Mouse (Mus musculus): Measurements from ENCODE around the gene Iqgap1. TPM values are rescaled to one million over a fixed set of nuclear protein-coding genes. Genes with fewer than 3 reads are reported as not detected.

The Iqgap1 gene
- 40.2 and 52.3 TPM in 2 replicates for polyA plus RNA-seq (2015; fragmentation: Nextera tagmentation; extraction: Ambion mirVana)

DNA sequence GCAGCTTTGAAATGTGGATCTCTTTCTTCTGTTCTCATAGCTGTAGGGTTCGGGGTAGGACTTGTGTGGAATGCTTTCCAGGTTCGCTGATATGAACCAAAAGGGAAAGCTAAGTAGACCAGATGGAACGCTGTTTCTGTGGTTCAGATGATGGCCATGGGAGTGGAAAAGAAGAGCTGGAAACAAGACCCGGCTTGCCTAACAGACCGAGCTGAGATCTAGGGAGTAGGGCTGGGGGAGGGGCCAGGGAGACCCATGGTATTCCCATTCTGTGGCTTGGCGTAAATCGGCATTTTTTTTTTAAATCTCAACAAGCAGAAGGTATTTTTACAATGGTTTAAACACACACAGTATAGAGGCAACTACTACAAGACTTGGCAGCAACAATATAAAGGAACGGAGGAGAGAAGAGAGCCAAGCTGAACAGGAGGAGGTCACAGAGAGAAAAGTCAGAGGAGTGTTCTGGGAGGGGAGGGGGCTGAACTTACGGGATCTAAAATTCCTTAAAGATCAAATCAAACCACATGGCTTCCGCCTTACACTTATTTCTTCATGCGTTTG lies at the start of gene Iqgap1:
Gene Iqgap1, minus strand, starts transcription at position 132 of the 561 bp plus-strand sequence.

DNA sequence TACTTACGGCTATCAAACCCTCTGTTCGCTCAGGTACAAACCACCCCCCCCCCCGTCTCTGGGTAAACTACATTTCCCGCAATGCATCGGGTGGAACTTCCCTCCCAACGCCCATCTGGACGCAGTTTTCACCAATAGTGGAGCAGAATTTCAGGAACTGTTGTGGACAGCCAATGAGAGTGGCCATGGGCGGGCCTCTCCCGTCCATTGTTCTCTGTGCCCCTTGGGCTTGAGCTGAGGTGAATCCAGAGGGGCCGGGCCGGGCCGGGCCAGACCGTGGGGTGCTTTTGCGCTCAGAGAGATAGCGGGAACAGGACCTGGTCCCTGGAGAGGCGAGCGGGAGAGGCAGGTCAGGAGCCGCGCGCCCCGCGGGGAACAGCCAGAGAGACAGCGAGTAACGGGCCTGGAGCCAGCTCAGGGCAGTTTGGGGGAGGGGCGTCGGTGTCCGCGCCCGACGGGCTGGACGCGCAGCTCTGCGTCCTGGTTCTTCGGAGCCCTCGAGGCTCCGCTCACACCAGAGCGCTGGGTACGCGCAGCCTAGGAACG lies 35.0 kb upstream of the Iqgap1 start, which contains the start of gene Zscan2:
Gene Zscan2, plus strand, starts transcription at position 192 of the 546 bp plus-strand sequence.

GRCm38 (mm10) chr7:80688556-80689220 lies 137.1 kb downstream of the Iqgap1 start, which contains the start of gene Crtc3:
Gene Crtc3 (minus strand): TSS chr7:80688877.

Other genes with a start within 250 kb of the Iqgap1 start
- gene Crtc3, start 137.1 kb downstream of the Iqgap1 start, polyA plus RNA-seq (2015; fragmentation: Nextera tagmentation; extraction: Ambion mirVana): 8.9 and 10.3 TPM in 2 replicates
- gene Zscan2, start 34.9 kb upstream of the Iqgap1 start, polyA plus RNA-seq (2015; fragmentation: Nextera tagmentation; extraction: Ambion mirVana): 0.48 and 0.82 TPM in 2 replicates
- gene Wdr73, start 75.3 kb upstream of the Iqgap1 start, polyA plus RNA-seq (2015; fragmentation: Nextera tagmentation; extraction: Ambion mirVana): 20.4 and 20.7 TPM in 2 replicates
- gene Nmb, start 79.1 kb upstream of the Iqgap1 start, polyA plus RNA-seq (2015; fragmentation: Nextera tagmentation; extraction: Ambion mirVana): 5.9 and 9.1 TPM in 2 replicates
- gene Sec11a, start 121.8 kb upstream of the Iqgap1 start, polyA plus RNA-seq (2015; fragmentation: Nextera tagmentation; extraction: Ambion mirVana): 100 and 102 TPM in 2 replicates
- 6.3 and 6.7 TPM in 2 replicates for gene Zfp592, start 167.7 kb upstream of the Iqgap1 start, polyA plus RNA-seq (2015; fragmentation: Nextera tagmentation; extraction: Ambion mirVana)
- gene Alpk3, start 231.6 kb upstream of the Iqgap1 start, polyA plus RNA-seq (2015; fragmentation: Nextera tagmentation; extraction: Ambion mirVana): 0.10 and 0.18 TPM in 2 replicates